Mouse (Mus musculus) thymus, adult 2 months (tissue): ENCODE results near the gene Shroom3.

Experiments used
- CTCF ChIP-seq: fragments of 200-500 bp; IDR thresholded peaks from 2 replicates; pipeline ENCODE4 v1.5.1; 2012; ENCODE audit warnings: mild to moderate bottlenecking, control low read depth, low read length, moderate library complexity, borderline replicate concordance; ENCODE audit not compliant: control insufficient read depth, poor library complexity, insufficient read depth; ENCODE audit errors: extremely low read depth
- POLR2A ChIP-seq: fragments of 200-500 bp; IDR thresholded peaks from 2 replicates; pipeline ENCODE4 v1.6.1; 2012; ENCODE audit warnings: mild to moderate bottlenecking, low read length, control low read depth, moderate library complexity; ENCODE audit not compliant: control insufficient read depth, poor library complexity, insufficient read depth; ENCODE audit errors: extremely low read depth

DNA sequence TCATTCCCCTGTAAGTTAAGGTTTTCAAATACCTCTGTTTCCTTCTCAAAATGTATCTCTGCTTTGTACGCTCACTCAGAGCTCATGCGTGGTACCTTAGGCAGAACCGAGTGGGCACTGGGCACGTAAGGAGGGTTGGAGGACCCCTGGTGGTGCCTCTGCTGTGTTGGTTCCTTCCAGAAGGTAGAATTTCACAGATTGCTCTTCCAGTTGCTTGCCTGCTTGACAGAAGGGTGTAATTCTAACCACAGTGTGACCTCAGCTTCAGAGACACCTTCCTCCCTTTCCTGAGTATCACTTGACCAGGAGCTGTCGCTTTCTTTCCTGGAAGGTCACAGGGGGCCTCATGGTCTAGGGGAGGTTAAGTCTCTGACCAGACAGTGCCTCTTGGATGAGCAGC, 217.2 kb downstream of the Shroom3 start:
- TF ChIP-seq POLR2A (no peak), CTCF (no peak)
